Mouse (Mus musculus): ENCODE results near the gene Gm20870. TPM values are rescaled to one million over a fixed set of nuclear protein-coding genes. Genes with fewer than 3 reads are reported as not detected.
"Not testable (repeated sequence)": the region's sequence is repeated elsewhere in the genome, so short reads cannot be mapped to it uniquely, and the experiment has no call there.

Gm20870 gene
- polyA plus RNA-seq (2015; fragmentation: Nextera tagmentation; extraction: Ambion mirVana), result not detected in 2 replicates

GRCm38 (mm10) chrY:71691743-71692142, at the start of gene Gm20870:
TSS of gene Gm20870 (plus strand) at chrY:71692043.
- not testable (repeated sequence) for H3K27ac ChIP-seq (replicated peaks); H3K4me1 ChIP-seq (replicated peaks); H3K36me3 ChIP-seq; H3K9me3 ChIP-seq; ATAC-seq (ENCODE audit: low read depth); H3K27me3 ChIP-seq; H3K4me3 ChIP-seq; H3K9ac ChIP-seq; H3K4me2 ChIP-seq
- no CpG with 5 or more reads among the region's 6 CpGs for WGBS

Other genes starting within 250 kb of the Gm20870 start
- gene Gm20869, start 222.6 kb upstream of the Gm20870 start, polyA plus RNA-seq (2015; fragmentation: Nextera tagmentation; extraction: Ambion mirVana), result not detected in 2 replicates